Comparison of ENCODE assay signal across 8 mouse cellular contexts in the genomic region with DNA sequence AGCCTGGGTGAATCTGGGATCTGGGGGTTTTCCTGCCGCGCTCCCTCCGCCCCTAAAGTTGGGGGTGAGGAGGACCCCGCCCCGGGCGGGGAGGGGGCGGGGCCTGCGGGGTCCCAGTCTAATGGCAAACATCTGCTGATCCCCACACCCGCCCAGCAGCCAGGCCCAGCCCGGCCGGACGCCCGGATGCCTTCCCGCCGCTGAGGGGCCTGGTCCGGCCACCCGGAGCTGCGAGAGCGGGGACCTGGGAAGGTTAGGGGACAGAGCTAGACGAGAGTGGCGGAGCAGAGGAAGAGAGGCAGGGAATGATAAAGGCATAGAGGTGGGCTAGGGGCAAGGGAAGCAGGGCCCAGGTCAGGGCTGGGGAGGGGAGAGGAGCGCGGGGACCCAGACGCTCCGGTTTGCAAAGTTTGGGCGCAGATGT. TPM values are rescaled to one million over a fixed set of nuclear protein-coding genes. Genes with fewer than 3 reads are reported as not detected.
A peak's percentile ranks its signal among the peaks of the same experiment; 100 is the strongest.
DNase-seq lines count a peak whose midpoint lies in the region; ATAC-seq and TF ChIP-seq lines count a peak whose summit lies in the region.

No protein-coding gene starts in this region.

- TF ChIP-seq CTCF in cortical plate, adult 2 months (IDR thresholded peaks at IDR 0.05; ENCODE audit: extremely low read depth, insufficient read depth, low read length), result no peak
- TF ChIP-seq CTCF in lung, embryonic 14.5 days (IDR thresholded peaks at IDR 0.05; ENCODE audit: low read depth), result no peak
- no peak for TF ChIP-seq CTCF in olfactory bulb, adult 2 months (IDR thresholded peaks at IDR 0.05; ENCODE audit: insufficient read depth, low read depth, low read length)

- TF ChIP-seq POLR2A in cortical plate, adult 2 months (IDR thresholded peaks at IDR 0.05; ENCODE audit: extremely low read depth, insufficient read depth, low read length), result no peak
- no peak for TF ChIP-seq POLR2A in olfactory bulb, adult 2 months (IDR thresholded peaks at IDR 0.05; ENCODE audit: insufficient read depth, low read depth, low read length)

- H3K4me1 ChIP-seq in cortical plate, adult 2 months (ENCODE audit: control insufficient read depth, insufficient read depth, low read length), result no peaks in the 10 kb centered on the region
- peaks cover 15% of the 10 kb centered on the region; the same call in 1 of the 2 replicates for H3K4me1 ChIP-seq in lung, embryonic 14.5 days (ENCODE audit: insufficient read depth)
- H3K4me1 ChIP-seq in olfactory bulb, adult 2 months (ENCODE audit: control insufficient read depth, insufficient read depth, low read length), result peaks cover 13% of the 10 kb centered on the region

- H3K27me3 ChIP-seq in lung, embryonic 14.5 days (ENCODE audit: insufficient read depth, low read length), result no peaks in the 10 kb centered on the region

- peak; percentile 79 for ATAC-seq in lung, embryonic 14.5 days (ENCODE audit: insufficient read depth)

- peaks cover 49% of the 10 kb centered on the region for H3K36me3 ChIP-seq in lung, embryonic 14.5 days (ENCODE audit: insufficient read depth)

- H3K27ac ChIP-seq in cortical plate, adult 2 months (ENCODE audit: insufficient read depth, low read length), result peak overlapping the region; percentile 43; the same call in 1 of the 2 replicates
- peak overlapping the region; percentile 96 for H3K27ac ChIP-seq in lung, embryonic 14.5 days (ENCODE audit: low read depth)
- no peak overlapping the region for H3K27ac ChIP-seq in olfactory bulb, adult 2 months (ENCODE audit: insufficient read depth, low read depth, low read length)

- H3K9me3 ChIP-seq in lung, embryonic 14.5 days (ENCODE audit: low read depth, low read length), result no peaks in the 10 kb centered on the region

- peak; percentile 47 for DNase-seq in cerebellum, adult 9-10 months
- DNase-seq in cerebellum, adult 11 months, result no peak
- DNase-seq in heart, adult 11 months, result peak; percentile 99
- peak; percentile 54 for DNase-seq in kidney, adult 11 months
- DNase-seq in lung, embryonic 14.5 days, result peak; percentile 85
- peak; percentile 75 to 80 for DNase-seq in urinary bladder, postnatal 4 days (ENCODE audit: low spot score in 2 of 2)

- under 1% methylated on average over 26 of the region's 26 CpGs for WGBS in lung, embryonic 14.5 days
- 1% methylated on average over 26 of the region's 26 CpGs for WGBS in olfactory bulb, adult 2 months

- peak overlapping the region; percentile 74 for H3K4me2 ChIP-seq in lung, embryonic 14.5 days

- peak overlapping the region; percentile 92 for H3K9ac ChIP-seq in lung, embryonic 14.5 days

- peak overlapping the region; percentile 68 for H3K4me3 ChIP-seq in cortical plate, adult 2 months (ENCODE audit: insufficient read depth, low read length)
- peak overlapping the region; percentile 83 for H3K4me3 ChIP-seq in lung, embryonic 14.5 days (ENCODE audit: low read depth, low read length)
- peak overlapping the region; percentile 58 for H3K4me3 ChIP-seq in olfactory bulb, adult 2 months (ENCODE audit: insufficient read depth, low read depth, low read length)

RNA-seq across cellular contexts. Expression of gene Kank2, which starts 0.6 kb away (rescaled TPM):
- 6.1 and 6.2 TPM in 2 replicates for polyA plus RNA-seq in cortical plate, adult 2 months (2012; rRNA removed)
- polyA plus RNA-seq in lung, embryonic 14.5 days (2014; fragmentation: Nextera tagmentation; extraction: Ambion mirVana), result 16.4 TPM in 2 replicates
- not detected in 2 replicates for polyA plus RNA-seq in olfactory bulb, adult 2 months (2012; ENCODE audit: insufficient read depth, insufficient read length, low replicate concordance, missing spikeins)

RNA-seq across cellular contexts. Expression of gene Angptl8, which starts 37.4 kb away (rescaled TPM):
- not detected in 2 replicates for polyA plus RNA-seq in cortical plate, adult 2 months (2012; rRNA removed)
- polyA plus RNA-seq in lung, embryonic 14.5 days (2014; fragmentation: Nextera tagmentation; extraction: Ambion mirVana), result 1.3 and 1.9 TPM in 2 replicates
- not detected in 2 replicates for polyA plus RNA-seq in olfactory bulb, adult 2 months (2012; ENCODE audit: insufficient read depth, insufficient read length, low replicate concordance, missing spikeins)

RNA-seq across cellular contexts. Expression of gene Spc24, which starts 37.8 kb away (rescaled TPM):
- polyA plus RNA-seq in cortical plate, adult 2 months (2012; rRNA removed), result 2.3 and 3.3 TPM in 2 replicates
- polyA plus RNA-seq in lung, embryonic 14.5 days (2014; fragmentation: Nextera tagmentation; extraction: Ambion mirVana), result 159 and 173 TPM in 2 replicates
- not detected in 2 replicates for polyA plus RNA-seq in olfactory bulb, adult 2 months (2012; ENCODE audit: insufficient read depth, insufficient read length, low replicate concordance, missing spikeins)

RNA-seq across cellular contexts. Expression of gene Dock6, which starts 54.5 kb away (rescaled TPM):
- polyA plus RNA-seq in cortical plate, adult 2 months (2012; rRNA removed), result 42.3 and 42.6 TPM in 2 replicates
- 52.3 and 60.9 TPM in 2 replicates for polyA plus RNA-seq in lung, embryonic 14.5 days (2014; fragmentation: Nextera tagmentation; extraction: Ambion mirVana)
- not detected in 2 replicates for polyA plus RNA-seq in olfactory bulb, adult 2 months (2012; ENCODE audit: insufficient read depth, insufficient read length, low replicate concordance, missing spikeins)

Comparison
In these comparisons a context has a peak if more than half of its experiments do, and no peak if none do; other contexts are left out.
1. RNA of gene Spc24, which starts 37.8 kb away (polyA plus RNA-seq): 159 to 173 TPM in lung, embryonic 14.5 days; 2.3 to 3.3 TPM in cortical plate, adult 2 months and not detected in olfactory bulb, adult 2 months; every median in the first group is over 10 times any median in the second.
2. Peak in every context shown above with its lines, with median percentiles within 50 percentile points of each other: H3K4me3 ChIP-seq.